Mouse (Mus musculus) megakaryocyte-erythroid progenitor cell, adult 5-6 weeks (primary cell): ENCODE measurements around the gene C330007P06Rik. TPM values are rescaled to one million over a fixed set of nuclear protein-coding genes. Genes with fewer than 3 reads are reported as not detected.
"Not testable (repeated sequence)": the region's sequence is repeated elsewhere in the genome, so short reads cannot be mapped to it uniquely, and the experiment has no call there.

Experiments used
- ATAC-seq: replicated peaks from 2 replicates; pipeline ENCODE4 v1.8.0; 2016; ENCODE audit warnings: mild to moderate bottlenecking, inconsistent platforms; ENCODE audit not compliant: severe bottlenecking, poor library complexity, low FRiP score, low TSS enrichment
- total RNA-seq, 2 experiments: library from RNA; stranded (forward) in 1 of 2; stranded (reverse) in 1 of 2; fragments of 200-1000, 215-1000 nt in 1 of 2; fragments of >200 nt in 1 of 2; fragmentation: Nextera tagmentation in 1 of 2; gene quantifications; 2 replicates each; pipeline ENCODE4 v1.2.3; 2014 to 2017

The C330007P06Rik gene
- total RNA-seq (2014; fragmentation: Nextera tagmentation) = 33.9 and 37.3 TPM in 2 replicates
- 63.0 and 67.4 TPM in 2 replicates for total RNA-seq (2017)

DNA sequence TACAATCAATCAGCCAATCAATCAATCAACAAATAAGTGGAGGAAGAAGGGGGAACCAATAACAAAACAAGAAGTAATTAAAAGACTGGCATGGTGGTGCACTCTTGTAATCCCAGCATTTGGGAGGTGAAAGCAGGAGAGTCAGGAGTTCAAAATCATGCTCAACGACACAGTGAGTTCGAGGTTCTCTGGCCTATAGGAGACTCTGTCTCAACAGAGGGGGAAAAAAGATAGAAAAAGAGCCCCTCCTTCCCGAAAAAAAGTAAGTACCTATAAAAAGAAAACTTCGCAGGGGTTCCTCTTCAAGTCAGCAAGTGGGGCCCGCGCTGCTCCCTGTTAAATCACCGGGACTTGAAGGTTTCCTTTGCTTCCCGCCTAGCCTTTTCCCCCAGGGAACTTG lies at the start of gene C330007P06Rik, which contains the start of gene Ube2a:
Gene C330007P06Rik, minus strand, starts transcription at position 347 of the 400 bp plus-strand sequence.
Gene Ube2a, plus strand, starts transcription at position 136 of the 400 bp plus-strand sequence.
- ATAC-seq = peak; percentile 71

DNA sequence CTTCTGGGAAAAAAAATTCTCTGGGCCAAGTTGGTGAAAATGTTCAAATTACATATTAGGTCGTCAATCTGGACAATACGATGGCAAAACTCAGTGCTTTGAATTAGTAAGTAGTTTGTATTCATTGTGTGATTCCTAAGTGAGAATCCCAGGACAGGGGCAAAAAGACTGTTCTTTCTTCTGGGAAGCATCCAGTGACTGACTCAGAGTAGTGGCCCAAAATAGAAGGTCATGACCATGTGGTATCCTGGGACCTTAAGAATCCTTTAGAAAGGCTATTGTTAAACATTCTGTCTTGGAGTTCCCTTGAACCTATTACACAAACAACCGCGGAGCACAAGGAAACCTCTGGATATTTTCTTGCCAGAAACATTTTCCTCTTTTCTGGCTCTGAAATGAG lies 47.4 kb upstream of the C330007P06Rik start:
- ATAC-seq = no peak

DNA sequence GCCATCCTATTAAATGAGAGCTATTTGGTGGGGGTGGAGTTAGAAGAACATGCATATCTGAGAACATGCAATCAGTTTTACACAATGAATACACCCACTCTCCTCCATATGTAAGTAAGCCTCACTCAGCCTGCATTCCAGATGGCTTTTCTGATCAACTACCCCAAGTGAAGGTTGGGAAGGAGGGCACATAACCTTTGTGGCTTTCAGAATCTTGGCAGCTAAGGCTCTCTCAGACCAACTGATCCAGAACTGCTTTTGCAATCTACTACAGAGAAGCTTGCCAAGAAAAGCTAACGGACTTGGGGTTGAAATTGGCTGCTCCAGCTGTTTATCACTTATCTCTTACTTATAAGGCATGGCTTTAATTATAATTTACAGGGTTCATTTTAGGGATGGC lies 43.8 kb upstream of the C330007P06Rik start:
- peak; percentile 75 for ATAC-seq

DNA sequence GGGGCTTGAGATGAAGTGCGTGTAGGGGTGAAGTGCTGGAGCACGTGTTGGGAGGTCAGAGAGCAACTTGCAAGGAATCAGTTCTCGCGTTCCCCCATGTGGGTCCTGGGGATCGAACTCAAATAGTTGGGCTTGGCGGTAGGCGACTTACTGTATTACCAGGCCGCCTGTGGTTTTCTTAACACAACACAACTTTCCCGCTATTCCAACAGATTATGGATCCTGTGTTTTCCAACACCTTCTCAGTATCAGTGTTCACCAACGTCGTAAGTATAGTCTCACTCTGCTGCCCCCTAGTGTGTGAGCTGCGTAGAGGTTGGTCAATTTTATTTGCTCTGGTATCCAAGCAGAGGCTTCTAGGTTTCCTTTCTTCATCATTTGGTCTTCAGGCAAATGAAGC lies 37.4 kb upstream of the C330007P06Rik start:
- ATAC-seq = peak; percentile 68

DNA sequence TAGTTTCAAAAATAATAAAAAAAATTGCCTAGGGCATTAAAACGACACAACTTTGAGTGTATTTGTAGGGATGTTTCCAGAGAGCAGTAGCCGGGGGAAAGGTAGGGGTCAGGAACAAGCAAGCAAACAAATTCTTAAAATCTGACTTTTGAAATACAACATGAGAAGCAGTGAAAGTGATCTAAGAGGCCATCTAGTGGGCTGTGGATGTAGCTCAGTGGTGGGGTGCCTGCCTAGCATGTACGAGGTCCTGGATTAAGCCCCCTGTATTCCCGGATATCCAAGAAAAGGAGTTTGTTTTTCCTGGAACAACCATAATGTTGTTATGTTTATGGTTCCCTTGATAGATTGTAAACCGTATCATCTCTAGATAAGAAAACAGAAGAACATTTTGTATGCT lies 32.6 kb upstream of the C330007P06Rik start:
- ATAC-seq = no peak

DNA sequence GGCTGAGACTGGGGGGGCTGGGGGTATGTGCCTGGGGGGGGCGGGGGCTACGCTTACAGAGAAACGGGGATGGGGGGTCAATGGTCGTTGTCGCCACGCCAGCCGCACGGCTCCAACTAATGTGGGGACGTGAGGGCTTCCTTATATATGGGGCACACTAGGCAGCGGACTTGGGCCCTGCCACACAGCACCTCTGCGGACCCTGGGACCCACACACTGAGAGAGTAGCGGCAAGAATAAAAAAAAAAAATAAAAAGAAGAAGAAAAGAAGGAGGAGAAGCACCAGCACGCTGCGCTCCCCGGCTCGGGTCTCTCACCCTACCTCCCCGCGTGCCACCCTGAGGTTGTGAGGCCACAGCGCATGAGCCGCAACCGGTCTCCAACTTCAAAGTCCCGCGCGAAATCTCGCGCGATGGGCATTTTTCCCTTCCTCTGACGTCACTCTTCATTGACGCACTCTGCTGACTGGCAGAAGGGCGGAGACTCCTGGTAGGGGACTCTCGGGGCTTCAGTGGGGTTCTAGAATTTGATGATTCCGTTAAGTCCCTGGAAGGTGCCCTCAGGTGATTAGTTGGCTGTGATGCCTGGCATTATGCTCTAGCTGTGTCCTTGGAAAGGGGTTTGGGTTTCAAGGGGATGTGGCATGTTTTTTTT lies 29.3 kb upstream of the C330007P06Rik start:
- peak; percentile 95 for ATAC-seq

DNA sequence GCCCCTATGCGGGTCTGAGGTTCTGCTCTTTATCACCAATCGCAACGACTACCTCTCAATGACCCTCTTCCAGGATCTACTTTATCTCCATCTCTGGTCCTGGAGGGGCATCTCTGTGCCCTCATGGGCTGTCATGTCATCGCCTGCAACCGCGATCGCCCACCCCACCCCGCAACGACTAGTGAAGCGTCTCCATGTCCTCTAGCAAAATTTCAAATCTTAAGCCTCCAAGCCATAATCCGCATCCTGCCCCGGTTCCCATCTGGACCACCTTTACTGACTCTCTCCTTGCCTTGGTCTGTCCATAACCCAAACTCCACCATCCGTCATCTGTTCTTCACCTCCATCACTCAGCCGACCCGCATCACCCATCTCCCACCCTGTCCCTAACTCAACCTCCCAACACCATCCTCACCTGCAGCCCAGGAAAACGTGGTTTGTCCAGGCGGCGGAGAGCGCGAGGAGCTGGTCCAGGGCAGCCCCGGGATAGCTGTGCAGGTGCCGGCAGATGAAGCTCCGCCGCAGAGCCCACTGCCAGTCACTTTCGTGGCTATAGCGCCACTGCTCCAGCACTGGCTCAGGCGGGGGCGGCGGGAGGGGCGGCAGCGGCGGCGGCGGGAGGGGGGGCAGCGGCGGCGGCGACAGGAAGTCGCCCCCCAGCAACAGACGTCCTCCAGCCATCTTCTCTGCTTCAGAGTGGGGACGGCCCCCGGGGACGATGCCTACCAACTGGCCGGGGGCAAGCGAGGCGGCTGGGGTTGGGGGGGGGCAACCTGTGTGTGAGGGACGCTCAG lies 28.6 kb upstream of the C330007P06Rik start, which contains the start of gene Nkrf:
Gene Nkrf, minus strand, starts transcription at position 579 of the 794 bp plus-strand sequence.
- peak; percentile 56 for ATAC-seq

DNA sequence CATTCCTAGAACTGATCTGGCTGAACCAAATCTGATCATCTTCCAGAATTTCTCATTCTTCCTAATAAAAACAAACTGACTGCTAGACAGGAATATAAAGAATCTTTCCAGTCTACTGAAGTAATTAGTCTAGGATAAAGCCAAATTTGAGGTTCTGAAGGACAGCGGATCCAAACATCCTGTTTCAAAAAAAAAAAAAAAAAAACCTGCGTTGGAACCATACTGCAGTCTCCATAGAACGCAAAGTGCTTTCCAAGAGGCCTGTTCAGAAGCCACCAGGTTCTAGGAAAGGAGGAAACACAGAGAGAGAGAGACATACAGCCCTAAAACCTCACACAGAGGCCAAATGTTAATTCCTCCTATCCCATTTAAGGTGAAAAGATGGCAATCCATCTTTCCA lies 27.7 kb upstream of the C330007P06Rik start:
- no peak for ATAC-seq

DNA sequence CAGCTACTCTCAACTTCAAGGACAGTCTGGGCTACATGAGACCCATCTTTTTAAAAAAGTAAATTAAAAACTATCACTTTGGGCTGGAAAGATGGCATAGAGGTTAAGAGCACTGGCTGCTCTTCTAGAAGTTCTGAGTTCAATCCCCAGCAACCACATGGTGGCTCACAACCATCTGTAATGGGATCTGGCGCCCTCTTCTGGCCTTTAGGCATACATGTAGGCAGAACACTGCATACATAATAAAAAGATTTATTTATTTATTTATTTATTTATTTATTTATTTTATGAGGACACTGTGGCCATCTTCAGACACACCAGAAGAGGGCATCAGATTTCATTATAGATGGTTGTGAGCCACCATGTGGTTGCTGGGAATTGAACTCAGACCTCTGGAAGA lies 25.0 kb upstream of the C330007P06Rik start:
- not testable (repeated sequence) for ATAC-seq

DNA sequence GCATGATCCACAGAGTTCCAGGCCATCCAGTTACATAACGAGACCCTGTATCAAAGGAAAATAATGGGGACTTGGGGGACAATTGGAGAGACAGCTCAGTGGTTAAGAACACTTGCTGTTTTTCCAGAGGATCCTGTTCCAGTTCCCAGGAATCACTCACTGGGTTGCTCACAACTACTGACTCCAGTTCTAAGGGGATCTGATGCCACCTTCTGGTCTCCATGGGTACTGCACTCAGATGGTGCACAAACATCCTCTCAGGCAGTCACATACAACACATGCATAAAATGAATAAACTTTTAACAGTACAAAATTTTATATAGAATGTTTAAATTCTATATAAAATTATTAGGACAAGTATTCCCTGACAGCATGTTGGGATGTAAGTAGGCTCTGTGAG lies 10.8 kb upstream of the C330007P06Rik start:
- ATAC-seq = no peak

DNA sequence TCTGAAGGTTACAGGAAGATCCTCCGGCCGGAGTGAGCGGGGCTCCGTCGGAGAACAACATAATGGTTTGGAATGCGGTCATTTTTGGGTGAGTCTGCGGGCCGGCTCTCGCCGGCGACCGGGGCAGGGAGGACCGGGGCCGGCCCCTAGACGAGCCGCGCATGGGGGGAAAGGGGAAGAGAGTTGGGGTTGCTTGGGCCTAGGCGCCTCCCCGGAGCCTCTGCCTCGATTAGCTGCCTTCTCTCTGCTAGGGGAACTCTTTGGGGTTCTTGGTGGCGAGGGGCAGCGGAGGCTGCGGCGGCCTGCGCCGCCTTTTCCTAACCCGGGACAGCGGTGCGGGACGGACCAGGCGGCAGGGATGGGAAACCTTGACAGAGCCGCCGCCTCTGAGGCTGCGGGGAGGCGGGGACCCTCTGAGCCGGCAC lies 805 bp upstream of the C330007P06Rik start:
- ATAC-seq = peak; percentile 7; the same call in 1 of the 2 replicates

DNA sequence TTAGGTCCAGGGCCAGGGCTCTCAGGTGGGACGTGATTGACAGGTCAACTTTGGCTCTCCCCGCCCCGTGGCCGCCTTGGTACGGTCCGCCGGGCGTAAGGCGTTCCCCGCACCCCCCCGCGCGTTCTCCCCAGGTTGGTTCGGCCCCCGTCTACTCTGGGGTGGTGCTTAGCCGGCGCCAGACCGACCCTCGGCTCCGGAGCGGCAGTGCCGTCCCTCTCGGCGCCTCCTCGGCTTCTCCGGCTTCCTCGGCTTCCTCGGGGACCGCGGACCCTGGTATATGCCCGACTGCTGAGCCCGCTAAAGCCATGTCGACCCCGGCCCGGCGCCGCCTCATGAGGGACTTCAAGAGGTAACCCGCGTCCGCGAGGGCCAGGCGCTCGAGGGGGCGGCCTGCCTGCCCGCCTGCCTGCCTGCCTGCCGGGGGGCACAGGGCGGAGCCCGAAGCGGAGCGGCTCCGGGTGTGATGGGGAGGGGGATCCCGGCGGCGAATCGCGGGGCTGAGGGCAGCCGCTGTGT lies 326 bp upstream of the C330007P06Rik start:
- ATAC-seq = peak; percentile 95

DNA sequence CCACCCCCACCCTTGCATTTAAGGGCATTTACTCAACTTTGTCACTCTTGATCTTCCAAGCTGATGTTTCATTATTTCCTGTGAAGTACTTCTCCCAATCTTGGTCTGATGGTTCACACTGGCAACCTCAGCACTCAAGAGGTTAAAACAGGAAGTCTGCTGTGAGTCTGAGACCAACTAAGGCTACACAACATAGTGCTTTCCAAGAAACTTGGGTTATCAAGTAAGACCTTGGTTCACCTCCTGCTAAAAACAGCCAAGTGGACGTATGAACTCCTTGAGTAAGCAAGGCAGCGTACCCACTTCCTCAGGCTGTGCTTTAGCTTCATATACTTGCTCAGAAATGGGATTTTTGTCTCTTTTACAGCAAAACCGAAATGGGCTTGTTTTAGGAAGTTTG lies 3.5 kb downstream of the C330007P06Rik start:
- ATAC-seq = no peak

DNA sequence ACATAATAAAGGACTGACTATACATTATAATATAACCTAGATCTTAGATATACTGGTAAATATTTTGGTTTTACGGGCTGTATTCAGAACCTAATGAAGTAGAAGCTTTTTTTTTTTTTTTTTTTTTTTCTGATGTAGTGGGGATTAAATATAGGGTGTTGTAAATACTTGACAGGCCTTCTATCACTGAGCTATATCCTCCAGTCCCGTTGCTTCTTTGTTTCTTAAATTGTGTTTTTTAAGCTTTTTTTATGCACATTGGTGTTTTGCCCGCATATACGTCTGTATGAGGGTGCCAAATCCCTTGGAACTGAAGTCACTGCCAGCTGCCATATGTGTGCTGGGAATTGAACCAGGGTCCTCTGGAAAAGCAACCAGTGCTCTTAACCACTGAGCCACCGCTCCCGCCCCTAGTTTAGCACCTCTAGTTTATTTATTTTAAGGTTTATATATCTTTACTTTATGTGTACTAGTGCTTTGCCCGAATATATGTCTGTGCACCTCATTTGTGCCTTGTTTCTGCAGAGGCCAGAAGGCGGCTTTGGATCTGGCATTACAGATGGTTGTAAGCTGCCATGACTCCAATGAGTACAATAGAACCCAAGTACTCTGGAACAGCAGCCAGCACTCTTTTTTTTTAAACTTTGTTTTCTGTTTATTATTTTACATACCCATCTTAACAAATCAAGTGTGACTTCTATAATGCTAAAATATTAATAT lies 9.1 kb downstream of the C330007P06Rik start:
- no peak for ATAC-seq

DNA sequence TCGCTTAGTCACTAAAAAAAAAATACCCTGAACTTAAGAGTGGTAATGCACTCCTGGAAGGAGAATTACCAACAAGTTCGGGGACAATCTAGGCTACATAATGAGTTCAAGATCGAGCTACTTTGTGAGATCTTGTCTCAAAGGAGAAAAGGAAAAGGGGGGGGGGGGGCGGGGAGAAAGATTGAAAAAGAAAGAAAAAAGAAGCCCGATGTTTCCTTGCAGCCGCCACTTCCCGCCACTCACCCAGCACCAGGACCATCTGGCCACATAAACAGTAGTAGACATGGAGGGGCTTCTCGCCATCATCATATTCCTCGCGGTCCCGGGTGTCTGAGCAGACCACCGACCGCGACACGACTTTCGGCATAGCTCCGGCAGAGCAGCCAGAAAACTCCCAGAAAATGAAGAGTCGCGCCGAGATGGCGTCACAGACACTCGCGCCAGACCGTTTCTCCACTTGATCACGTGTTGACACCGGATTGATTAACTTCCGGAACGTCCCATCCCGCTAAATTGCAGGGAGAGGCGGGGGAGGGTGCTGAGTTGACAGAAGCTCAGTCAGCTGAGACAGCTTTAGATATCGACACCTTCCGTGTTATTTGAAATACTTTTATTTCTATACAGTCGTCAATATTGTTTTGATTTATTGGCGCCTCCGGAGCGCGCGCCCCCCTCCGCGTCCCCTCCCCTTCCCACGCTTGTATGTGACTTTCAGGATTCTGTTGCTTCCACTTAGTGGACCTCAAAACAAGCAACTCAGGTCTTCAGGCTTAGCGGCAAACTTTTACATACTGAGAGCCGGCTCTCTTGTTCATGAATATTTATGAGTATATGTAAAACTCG lies 9.9 kb downstream of the C330007P06Rik start:
- peak; percentile 98 for ATAC-seq

DNA sequence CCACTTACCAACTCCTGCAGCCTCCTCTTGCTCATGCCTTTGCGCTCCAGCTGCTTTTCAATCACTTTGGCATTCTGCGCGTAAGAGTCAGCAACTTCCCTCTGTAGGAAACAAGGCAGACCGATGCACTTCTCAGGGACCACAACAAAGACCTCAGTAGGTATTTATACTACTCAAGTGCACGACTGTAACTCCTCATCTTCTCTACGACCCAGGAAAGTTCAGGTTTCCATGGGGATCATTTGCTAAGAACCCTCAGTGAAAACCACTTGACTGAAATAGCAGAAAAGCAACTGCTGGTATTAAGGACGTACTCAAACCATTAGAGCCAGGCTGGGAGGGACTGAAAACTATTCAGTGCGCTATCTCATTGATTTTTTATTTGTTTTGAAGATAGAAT lies 21.3 kb downstream of the C330007P06Rik start:
- ATAC-seq = no peak

DNA sequence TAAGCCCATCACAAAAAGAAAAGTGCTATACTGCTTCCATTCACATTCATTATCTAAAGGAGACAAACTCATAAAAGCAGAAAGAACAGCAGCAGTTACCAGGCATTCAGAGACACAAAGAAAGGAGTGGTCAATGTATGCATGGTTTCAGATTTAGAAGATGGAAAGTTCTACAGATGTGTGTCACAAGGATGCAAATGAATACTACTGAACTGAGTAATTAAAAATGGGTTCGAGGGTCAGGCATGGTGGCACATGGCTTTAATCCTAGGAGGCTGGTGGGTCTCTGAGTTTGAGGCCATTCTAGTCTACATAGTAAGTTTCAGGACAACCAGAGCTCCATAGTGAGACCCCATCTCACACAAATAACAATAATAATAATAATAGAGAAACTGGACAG lies 26.8 kb downstream of the C330007P06Rik start:
- no peak for ATAC-seq

DNA sequence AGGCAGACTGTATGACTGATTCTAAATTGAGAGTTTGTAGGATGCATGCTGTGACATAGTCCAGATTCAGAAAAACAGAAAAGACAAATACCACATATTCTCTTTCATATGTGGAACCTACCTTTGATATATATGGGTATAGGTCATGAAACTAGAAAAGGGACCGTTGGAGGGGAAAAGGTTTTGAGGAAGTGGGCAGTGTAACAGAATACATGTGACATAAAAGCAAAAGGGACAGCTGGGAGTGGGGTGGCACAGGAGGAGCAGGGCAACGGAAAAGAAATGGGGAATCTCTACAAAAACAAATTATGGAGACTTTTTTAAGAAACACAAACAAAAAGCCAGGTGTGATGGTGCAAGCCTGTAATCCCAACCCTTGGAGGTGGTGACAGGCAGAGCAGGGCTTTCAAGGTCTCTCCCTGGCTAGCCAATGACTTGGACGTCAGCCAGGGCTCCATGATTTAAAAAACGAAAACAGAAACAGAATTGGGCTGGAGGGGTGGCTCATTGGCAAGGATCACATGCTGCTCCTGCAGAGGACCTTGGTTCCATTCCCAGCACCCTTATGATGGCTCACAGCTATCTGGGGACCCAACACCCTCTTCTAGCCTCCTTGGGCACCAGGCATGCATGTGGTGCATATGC lies 30.4 kb downstream of the C330007P06Rik start:
- no peak for ATAC-seq
